Mouse (Mus musculus): Measurements from ENCODE around the gene Eftud2.

- TF ChIP-seq CTCF (IDR thresholded peaks at IDR 0.05; ENCODE audit: low read depth, low read length) (no peak), POLR2A (IDR thresholded peaks at IDR 0.05; ENCODE audit: insufficient read depth, low read length) (no peak), EP300 (IDR thresholded peaks at IDR 0.05; ENCODE audit: insufficient read depth, low read depth, low read length) (no peak)
Observed at GRCm38 (mm10) chr11:102821231-102821630, 59.6 kb downstream of the Eftud2 start.
